Mouse (Mus musculus): ENCODE measurements around the gene Dnajb14. TPM values are rescaled to one million over a fixed set of nuclear protein-coding genes. Genes with fewer than 3 reads are reported as not detected.
"Not testable (repeated sequence)": the region's sequence is repeated elsewhere in the genome, so short reads cannot be mapped to it uniquely, and the experiment has no call there.

Gene Dnajb14
- polyA plus RNA-seq, 1 experiment from 2014 or later = 10.7 TPM

DNA sequence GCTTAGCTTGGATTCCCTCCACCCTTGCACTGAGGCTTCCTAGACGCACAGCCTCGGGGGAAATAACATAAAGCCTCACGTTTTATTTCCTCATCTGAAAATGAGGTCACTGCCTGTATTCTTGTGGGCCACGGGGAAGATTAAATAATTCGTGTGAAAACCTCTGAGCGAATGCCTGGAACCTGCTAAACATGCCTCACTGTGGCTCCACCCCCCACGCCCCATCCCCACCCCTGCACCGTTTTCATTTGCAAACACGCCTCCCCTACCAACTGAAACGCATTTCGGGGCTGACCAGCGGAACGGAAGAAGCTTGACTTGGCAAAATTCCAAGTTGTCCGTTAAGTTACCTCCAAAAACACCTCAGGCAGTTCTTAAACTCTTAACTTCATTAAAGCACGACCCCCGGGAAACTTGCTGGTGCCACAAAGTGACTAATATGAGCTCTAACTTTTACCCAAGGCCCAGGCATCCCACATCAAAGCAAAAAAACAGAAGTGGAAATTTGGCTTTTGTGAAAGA is 88.1 kb downstream of the Dnajb14 start:
- DNase-seq (ENCODE audit: low spot score) = peak; percentile 62

DNA sequence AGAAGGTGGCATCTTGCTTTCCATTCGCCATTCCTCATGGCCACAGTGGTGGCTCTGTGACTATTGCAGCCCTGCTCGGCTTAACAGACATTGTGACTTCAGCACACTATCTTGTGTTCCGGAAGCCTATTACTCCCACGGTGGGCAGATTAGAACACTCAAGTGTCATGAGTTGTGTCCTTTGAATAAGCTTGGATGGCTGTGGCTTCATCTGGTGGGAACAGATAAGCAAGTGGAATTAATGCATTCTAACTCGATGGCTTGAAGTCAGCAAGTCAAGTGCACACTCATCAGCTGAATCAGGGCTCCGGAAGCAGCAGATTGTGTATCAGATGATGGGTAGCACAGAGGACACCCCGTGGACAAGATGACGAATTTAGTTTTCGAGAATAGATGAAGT is 90.4 kb downstream of the Dnajb14 start:
- Histone ChIP-seq H3K9me3 (ENCODE audit: control insufficient read depth, low read length) (no peaks in the 10 kb centered on the region), H3K4me1 (replicated peaks; ENCODE audit: control insufficient read depth, insufficient read depth, low read length) (no peaks in the 10 kb centered on the region), H3K36me3 (ENCODE audit: control insufficient read depth, insufficient read depth, low read length) (no peaks in the 10 kb centered on the region), H3K9ac (ENCODE audit: low read length) (no peak overlapping the region), H3K27ac (ENCODE audit: low read depth, low read length) (no peak overlapping the region), H3K4me3 (ENCODE audit: low read depth, low read length) (no peak overlapping the region), H3K27me3 (ENCODE audit: control insufficient read depth, insufficient read depth, low read length) (no peaks in the 10 kb centered on the region), H3K4me2 (ENCODE audit: low read depth, low read length, severe bottlenecking) (no peak overlapping the region)
- DNase-seq (ENCODE audit: low spot score) (no peak), ATAC-seq (replicated peaks; ENCODE audit: low FRiP score) (no peak)
- 92% methylated on average over 9 of the region's 9 CpGs for WGBS

More for the DNA sequence above, 88.1 kb downstream of the Dnajb14 start:
- H3K4me3 ChIP-seq (ENCODE audit: low read depth, low read length) = no peak overlapping the region
- H3K9ac ChIP-seq (ENCODE audit: low read length) = no peak overlapping the region
- no peaks in the 10 kb centered on the region for H3K9me3 ChIP-seq (ENCODE audit: control insufficient read depth, low read length)
- H3K27me3 ChIP-seq (ENCODE audit: control insufficient read depth, insufficient read depth, low read length) = no peaks in the 10 kb centered on the region
- H3K27ac ChIP-seq (ENCODE audit: low read depth, low read length) = no peak overlapping the region
- H3K4me2 ChIP-seq (ENCODE audit: low read depth, low read length, severe bottlenecking) = no peak overlapping the region; the same call in 1 of the 2 replicates
- WGBS = 30% methylated on average over 16 of the region's 16 CpGs
- ATAC-seq (replicated peaks; ENCODE audit: low FRiP score) = 0 out of 2 replicates have a peak, but pooled peaks have one; percentile 28
- H3K36me3 ChIP-seq (ENCODE audit: control insufficient read depth, insufficient read depth, low read length) = no peaks in the 10 kb centered on the region
- H3K4me1 ChIP-seq (replicated peaks; ENCODE audit: control insufficient read depth, insufficient read depth, low read length) = no peaks in the 10 kb centered on the region

DNA sequence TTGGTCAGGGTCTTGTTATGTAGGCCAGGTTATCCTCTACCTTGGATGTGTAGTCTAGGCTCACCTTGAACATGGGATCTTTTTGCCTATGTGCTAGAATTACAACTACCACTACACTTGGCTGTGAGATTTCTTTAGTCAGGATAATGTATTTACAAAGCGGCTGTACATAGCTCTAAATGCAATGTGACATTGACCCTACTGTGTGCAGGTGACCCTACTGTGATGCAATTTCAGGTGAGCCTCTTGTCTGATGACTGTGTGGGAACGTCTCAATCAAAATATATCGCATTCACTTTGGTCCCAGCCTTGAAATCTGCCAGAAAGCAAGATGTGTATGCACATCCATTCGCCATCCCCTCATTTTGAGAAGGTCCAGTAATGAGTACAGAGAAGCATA is 90.9 kb downstream of the Dnajb14 start:
- Histone ChIP-seq H3K36me3 (ENCODE audit: control insufficient read depth, insufficient read depth, low read length) (no peaks in the 10 kb centered on the region), H3K4me1 (replicated peaks; ENCODE audit: control insufficient read depth, insufficient read depth, low read length) (no peaks in the 10 kb centered on the region), H3K4me2 (ENCODE audit: low read depth, low read length, severe bottlenecking) (no peak overlapping the region), H3K9ac (ENCODE audit: low read length) (no peak overlapping the region), H3K9me3 (ENCODE audit: control insufficient read depth, low read length) (no peaks in the 10 kb centered on the region), H3K27ac (ENCODE audit: low read depth, low read length) (no peak overlapping the region), H3K27me3 (ENCODE audit: control insufficient read depth, insufficient read depth, low read length) (no peaks in the 10 kb centered on the region), H3K4me3 (ENCODE audit: low read depth, low read length) (no peak overlapping the region)
- no peak for ATAC-seq (replicated peaks; ENCODE audit: low FRiP score)
- DNase-seq (ENCODE audit: low spot score) = no peak
- WGBS = 90% methylated on average over 4 of the region's 4 CpGs

DNA sequence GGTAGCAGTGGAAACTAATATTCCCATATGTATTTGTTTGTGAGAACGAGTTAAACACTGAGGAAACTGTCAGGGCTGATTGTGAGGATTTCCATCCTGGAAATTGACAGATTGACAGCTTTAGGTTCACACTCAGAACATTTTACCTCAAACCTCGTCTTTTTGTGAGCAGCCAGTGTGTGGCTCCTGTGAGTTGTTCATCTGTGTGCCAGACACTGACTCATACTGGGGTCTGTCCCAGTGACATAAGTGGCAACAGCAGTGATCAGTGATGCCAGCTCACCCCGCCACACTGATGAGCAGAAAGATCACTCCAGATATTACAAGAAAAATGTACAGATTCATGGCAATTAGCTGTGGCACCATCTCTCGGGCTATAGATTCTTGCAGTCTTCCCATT is 92.0 kb downstream of the Dnajb14 start:
- Histone ChIP-seq H3K27me3 (ENCODE audit: control insufficient read depth, insufficient read depth, low read length) (no peaks in the 10 kb centered on the region), H3K4me2 (ENCODE audit: low read depth, low read length, severe bottlenecking) (no peak overlapping the region), H3K4me3 (ENCODE audit: low read depth, low read length) (no peak overlapping the region), H3K9ac (ENCODE audit: low read length) (no peak overlapping the region), H3K9me3 (ENCODE audit: control insufficient read depth, low read length) (no peaks in the 10 kb centered on the region), H3K36me3 (ENCODE audit: control insufficient read depth, insufficient read depth, low read length) (no peaks in the 10 kb centered on the region), H3K27ac (ENCODE audit: low read depth, low read length) (no peak overlapping the region), H3K4me1 (replicated peaks; ENCODE audit: control insufficient read depth, insufficient read depth, low read length) (no peaks in the 10 kb centered on the region)
- no peak for ATAC-seq (replicated peaks; ENCODE audit: low FRiP score)
- WGBS = 83% methylated on average over 4 of the region's 4 CpGs
- DNase-seq (ENCODE audit: low spot score) = no peak

DNA sequence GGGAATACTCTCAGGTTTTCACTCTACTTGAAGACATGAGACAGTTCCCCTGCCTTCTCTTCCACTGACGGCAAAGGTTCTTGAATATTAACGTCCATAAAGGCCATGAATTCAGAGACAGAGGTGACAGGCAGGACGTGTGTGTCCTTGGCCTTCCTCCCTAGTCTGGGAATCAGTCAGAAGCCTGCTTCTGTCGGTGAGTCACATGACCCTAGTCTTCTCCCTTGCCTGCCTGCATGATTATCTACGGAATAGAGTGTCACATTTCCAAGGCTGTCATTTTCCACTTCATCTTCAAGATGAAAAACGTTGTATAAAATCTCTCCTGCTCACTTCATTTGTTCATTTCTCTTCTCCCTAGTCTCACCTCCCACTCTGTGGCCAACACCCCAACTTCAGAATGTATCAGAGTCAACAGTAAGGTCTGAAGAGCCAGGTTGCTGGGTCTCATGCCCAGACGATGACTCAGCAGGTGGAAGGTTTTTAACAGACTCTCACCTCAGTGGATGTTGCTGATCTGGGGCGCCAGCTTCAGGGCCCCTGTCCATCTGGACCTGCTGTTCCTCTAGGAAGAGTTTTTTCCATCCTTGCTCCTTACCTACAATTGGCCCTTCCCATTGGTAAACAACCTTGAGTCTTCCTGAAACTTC is 94.4 kb downstream of the Dnajb14 start:
- no peak for ATAC-seq (replicated peaks; ENCODE audit: low FRiP score)
- H3K36me3 ChIP-seq (ENCODE audit: control insufficient read depth, insufficient read depth, low read length) = no peaks in the 10 kb centered on the region
- WGBS = 70% methylated on average over 8 of the region's 8 CpGs

DNA sequence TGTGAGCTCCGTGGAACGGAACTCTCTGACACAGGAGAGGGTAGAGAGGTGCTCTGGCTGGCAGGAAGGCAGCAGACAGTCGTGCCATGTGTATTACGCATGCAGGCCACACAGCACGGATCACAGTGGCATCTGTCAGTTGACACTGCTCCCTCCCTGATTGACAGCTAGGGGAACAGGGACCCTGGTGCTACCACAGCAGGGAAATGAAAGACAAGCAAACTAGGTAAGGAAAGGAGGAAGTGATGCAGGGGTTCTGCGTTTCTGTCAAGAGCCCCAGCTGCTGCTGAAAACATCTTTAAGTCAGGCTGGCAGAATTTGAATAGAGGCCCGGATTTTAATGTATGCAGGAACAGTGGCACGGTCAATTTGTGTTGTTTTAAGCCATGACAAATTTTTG is 96.0 kb downstream of the Dnajb14 start:
- H3K9ac ChIP-seq (ENCODE audit: low read length) = no peak overlapping the region
- H3K4me1 ChIP-seq (replicated peaks; ENCODE audit: control insufficient read depth, insufficient read depth, low read length) = no peaks in the 10 kb centered on the region
- no peak overlapping the region for H3K4me2 ChIP-seq (ENCODE audit: low read depth, low read length, severe bottlenecking)
- H3K9me3 ChIP-seq (ENCODE audit: control insufficient read depth, low read length) = no peaks in the 10 kb centered on the region
- 76% methylated on average over 8 of the region's 8 CpGs for WGBS
- no peak overlapping the region for H3K27ac ChIP-seq (ENCODE audit: low read depth, low read length)
- DNase-seq (ENCODE audit: low spot score) = no peak
- no peak overlapping the region for H3K4me3 ChIP-seq (ENCODE audit: low read depth, low read length)
- no peaks in the 10 kb centered on the region for H3K27me3 ChIP-seq (ENCODE audit: control insufficient read depth, insufficient read depth, low read length)
- no peaks in the 10 kb centered on the region for H3K36me3 ChIP-seq (ENCODE audit: control insufficient read depth, insufficient read depth, low read length)
- ATAC-seq (replicated peaks; ENCODE audit: low FRiP score) = no peak

More for the DNA sequence above, 94.4 kb downstream of the Dnajb14 start:
- Histone ChIP-seq H3K9ac (ENCODE audit: low read length) (no peak overlapping the region), H3K27ac (ENCODE audit: low read depth, low read length) (no peak overlapping the region), H3K4me1 (replicated peaks; ENCODE audit: control insufficient read depth, insufficient read depth, low read length) (no peaks in the 10 kb centered on the region), H3K27me3 (ENCODE audit: control insufficient read depth, insufficient read depth, low read length) (no peaks in the 10 kb centered on the region), H3K4me3 (ENCODE audit: low read depth, low read length) (no peak overlapping the region), H3K9me3 (ENCODE audit: control insufficient read depth, low read length) (no peaks in the 10 kb centered on the region), H3K4me2 (ENCODE audit: low read depth, low read length, severe bottlenecking) (no peak overlapping the region)
- DNase-seq (ENCODE audit: low spot score) = no peak

DNA sequence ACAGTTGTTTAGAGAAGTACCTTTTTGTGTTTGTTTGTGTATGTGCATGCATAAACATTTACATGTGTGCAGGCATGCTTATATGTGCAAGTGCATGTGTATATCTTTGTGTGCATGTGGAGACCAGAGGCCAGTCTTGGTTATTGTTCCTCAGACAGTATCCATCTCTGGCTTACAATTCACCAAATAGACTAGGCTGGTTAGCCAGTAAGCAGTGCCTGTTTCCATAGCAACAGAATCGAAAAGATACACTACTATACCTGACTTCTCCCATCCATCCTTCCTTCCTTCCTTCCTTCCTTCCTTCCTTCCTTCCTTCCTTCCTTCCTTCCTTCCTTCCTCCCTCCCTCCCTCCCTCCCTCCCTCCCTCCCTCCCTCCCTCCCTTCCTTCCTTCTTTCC is 96.5 kb downstream of the Dnajb14 start:
- ATAC-seq (replicated peaks; ENCODE audit: low FRiP score); H3K27ac ChIP-seq (ENCODE audit: low read depth, low read length); DNase-seq (ENCODE audit: low spot score); H3K4me3 ChIP-seq (ENCODE audit: low read depth, low read length); H3K4me1 ChIP-seq (replicated peaks; ENCODE audit: control insufficient read depth, insufficient read depth, low read length); H3K36me3 ChIP-seq (ENCODE audit: control insufficient read depth, insufficient read depth, low read length); H3K9me3 ChIP-seq (ENCODE audit: control insufficient read depth, low read length); H3K27me3 ChIP-seq (ENCODE audit: control insufficient read depth, insufficient read depth, low read length); H3K9ac ChIP-seq (ENCODE audit: low read length); H3K4me2 ChIP-seq (ENCODE audit: low read depth, low read length, severe bottlenecking): not testable (repeated sequence)
- WGBS = 81% methylated on average over 1 of the region's 1 CpGs
